Mouse (Mus musculus) midbrain, embryonic 11.5 days (tissue): ENCODE results near the gene Dusp12. TPM values are rescaled to one million over a fixed set of nuclear protein-coding genes. Genes with fewer than 3 reads are reported as not detected.
A peak's percentile ranks its signal among the peaks of the same experiment; 100 is the strongest.

Experiments
- ATAC-seq: fragments of 200-750 bp; cut with Nextera tagmentation; 2 replicates; pipeline ENCODE4 v1.8.0; 2017; ENCODE audit warnings: moderate TSS enrichment, moderate library complexity; ENCODE audit not compliant: low FRiP score
- DNase-seq: peaks from one replicate; pipeline ENCODE4 v3.0.0; 2015; ENCODE audit warnings: low spot score; ENCODE audit errors: missing footprints
- H3K27ac ChIP-seq: fragments of 300-500 bp; sonication (generic); 2 replicates; pipeline ENCODE4 v1.5.1; 2014; ENCODE audit warnings: low read depth, low read length
- H3K27me3 ChIP-seq: fragments of 300-500 bp; sonication (generic); 2 replicates; pipeline ENCODE4 v1.6.1; 2014; ENCODE audit warnings: mild to moderate bottlenecking, low read length, moderate library complexity, mixed read lengths; ENCODE audit not compliant: control insufficient read depth, insufficient read depth
- H3K36me3 ChIP-seq: fragments of 300-500 bp; sonication (generic); 2 replicates; pipeline ENCODE4 v1.6.1; 2014; ENCODE audit warnings: mild to moderate bottlenecking, low read length, moderate library complexity, mixed read lengths; ENCODE audit not compliant: control insufficient read depth, insufficient read depth
- H3K4me1 ChIP-seq: fragments of 300-500 bp; sonication (generic); 2 replicates; pipeline ENCODE4 v1.6.1; 2014; ENCODE audit warnings: low read length; ENCODE audit not compliant: control insufficient read depth, insufficient read depth
- H3K4me2 ChIP-seq: fragments of 300-500 bp; sonication (generic); 2 replicates; pipeline ENCODE4 v1.6.1; 2014; ENCODE audit warnings: mild to moderate bottlenecking, moderate library complexity
- H3K4me3 ChIP-seq: fragments of 300-500 bp; sonication (generic); 2 replicates; pipeline ENCODE4 v1.5.1; 2014; ENCODE audit warnings: low read depth, low read length
- H3K9ac ChIP-seq: fragments of 300-500 bp; sonication (generic); 2 replicates; pipeline ENCODE4 v1.6.1; 2014; ENCODE audit warnings: low read length
- H3K9me3 ChIP-seq: fragments of 300-500 bp; sonication (generic); 2 replicates; pipeline ENCODE4 v1.6.1; 2016; ENCODE audit warnings: low read length; ENCODE audit not compliant: control insufficient read depth
- WGBS: fragments of 180-500 bp; shearing (Covaris S2); extraction: QIAGEN DNeasy Blood & Tissue Kit; methylation state at CpG from one replicate; pipeline ENCODE4 v1.1.7; 2014; 5-methylcytosine and 5-hydroxymethylcytosine counted together
- polyA plus RNA-seq: library from polyadenylated mRNA; unstranded; fragments of >200 nt; fragmentation: Nextera tagmentation; extraction: Ambion mirVana; gene quantifications from 2 replicates; pipeline ENCODE4 v1.2.1, GENCODE M21; 2014

Dusp12 gene
- polyA plus RNA-seq, 1 experiment from 2014 or later, result 28.9 TPM

DNA sequence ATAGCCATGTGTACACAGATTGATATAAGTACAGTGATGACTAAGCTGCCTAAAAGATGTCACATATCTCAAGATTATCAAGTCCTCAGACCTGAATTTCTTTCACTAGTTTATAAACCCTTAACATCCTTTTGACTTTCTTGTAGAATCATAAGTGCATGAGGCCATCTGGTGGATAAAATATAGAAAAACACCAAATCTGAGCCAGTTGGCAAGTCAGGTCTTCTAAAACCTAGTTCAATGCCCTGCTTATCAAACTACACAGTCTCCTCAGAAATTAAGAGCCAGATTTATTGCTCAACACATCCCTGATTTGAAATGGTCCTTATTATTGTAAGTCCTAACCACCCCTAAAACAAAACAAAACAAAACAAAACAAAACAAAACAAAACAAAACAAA, 45.7 kb downstream of the Dusp12 start:
- no peaks in the 10 kb centered on the region for H3K9me3 ChIP-seq
- H3K4me3 ChIP-seq, result no peak overlapping the region
- no peak overlapping the region for H3K27ac ChIP-seq
- no peaks in the 10 kb centered on the region for H3K27me3 ChIP-seq
- no peak overlapping the region for H3K9ac ChIP-seq
- no peaks in the 10 kb centered on the region for H3K4me1 ChIP-seq
- ATAC-seq (no peak), DNase-seq (peak; percentile 82)
- no peaks in the 10 kb centered on the region for H3K36me3 ChIP-seq
- H3K4me2 ChIP-seq, result no peak overlapping the region

DNA sequence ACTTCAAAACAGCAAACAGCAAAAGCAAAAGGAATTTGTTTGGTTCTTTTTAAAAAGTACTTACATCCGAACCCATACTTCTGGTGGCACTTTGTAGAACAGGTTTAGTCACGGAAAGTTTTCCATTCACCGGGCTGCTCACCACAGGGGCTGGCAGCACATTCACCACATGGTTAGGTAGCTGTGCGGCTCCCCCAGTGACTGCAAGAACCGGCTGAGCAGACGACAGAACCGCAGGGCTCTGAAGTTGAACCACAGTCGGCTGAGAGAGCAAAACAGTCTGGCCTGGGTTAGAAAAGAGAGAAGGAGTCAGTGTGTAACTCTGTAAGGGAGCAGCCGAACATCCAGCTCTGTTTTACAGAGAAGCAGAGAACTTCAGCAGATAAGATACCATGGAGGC, 50.6 kb downstream of the Dusp12 start:
- no peak for DNase-seq
- no peaks in the 10 kb centered on the region for H3K9me3 ChIP-seq
- no peak overlapping the region for H3K4me2 ChIP-seq
- ATAC-seq, result no peak
- no peak overlapping the region for H3K9ac ChIP-seq
- no peaks in the 10 kb centered on the region for H3K4me1 ChIP-seq
- H3K27ac ChIP-seq, result no peak overlapping the region
- no peaks in the 10 kb centered on the region for H3K27me3 ChIP-seq
- 76% methylated on average over 9 of the region's 9 CpGs for WGBS
- H3K36me3 ChIP-seq, result no peaks in the 10 kb centered on the region
- no peak overlapping the region for H3K4me3 ChIP-seq

GRCm38 (mm10) chr1:170829781-170830180, 55.6 kb downstream of the Dusp12 start:
- H3K27ac ChIP-seq, result no peak overlapping the region
- H3K36me3 ChIP-seq, result no peaks in the 10 kb centered on the region
- no peak overlapping the region for H3K4me2 ChIP-seq
- no peak for ATAC-seq
- no peak overlapping the region for H3K9ac ChIP-seq
- no peak overlapping the region for H3K4me3 ChIP-seq
- WGBS, result 96% methylated on average over 1 of the region's 1 CpGs
- no peaks in the 10 kb centered on the region for H3K9me3 ChIP-seq
- H3K4me1 ChIP-seq, result no peaks in the 10 kb centered on the region
- no peak for DNase-seq
- H3K27me3 ChIP-seq, result no peaks in the 10 kb centered on the region

- Histone ChIP-seq H3K4me2 (no peak overlapping the region), H3K36me3 (no peaks in the 10 kb centered on the region), H3K4me3 (no peak overlapping the region), H3K27ac (no peak overlapping the region), H3K4me1 (no peaks in the 10 kb centered on the region), H3K27me3 (no peaks in the 10 kb centered on the region), H3K9ac (no peak overlapping the region), H3K9me3 (no peaks in the 10 kb centered on the region)
- ATAC-seq (no peak), DNase-seq (no peak)
- 91% methylated on average over 6 of the region's 6 CpGs for WGBS
Observed at GRCm38 (mm10) chr1:170829344-170829743, 56.0 kb downstream of the Dusp12 start.

Other genes with a start within 250 kb of the Dusp12 start
- 5.1 and 5.8 TPM in 2 replicates for gene Olfml2b, start 241.0 kb downstream of the Dusp12 start, polyA plus RNA-seq
- gene Atf6, start 17.8 kb downstream of the Dusp12 start, polyA plus RNA-seq, result 9.4 and 11.2 TPM in 2 replicates
- gene Gm26620, start 475 bp downstream of the Dusp12 start, polyA plus RNA-seq, result 0.31 TPM in 1 of 2 replicates, not detected in the other
- not detected in 2 replicates for gene Fcrlb, start 27.4 kb upstream of the Dusp12 start, polyA plus RNA-seq
- not detected in 2 replicates for gene Fcrla, start 42.0 kb upstream of the Dusp12 start, polyA plus RNA-seq
- gene Fcgr2b, start 91.0 kb upstream of the Dusp12 start, polyA plus RNA-seq, result 0.18 TPM in 1 of 2 replicates, not detected in the other
- 0.18 and 0.55 TPM in 2 replicates for gene Fcgr4, start 133.4 kb upstream of the Dusp12 start, polyA plus RNA-seq
- 8.5 and 8.6 TPM in 2 replicates for gene Fcgr3, start 179.4 kb upstream of the Dusp12 start, polyA plus RNA-seq
- gene Cfap126, start 228.4 kb upstream of the Dusp12 start, polyA plus RNA-seq, result 1.7 and 2.4 TPM in 2 replicates